Mouse (Mus musculus) heart, adult 2 months (tissue): ENCODE data around the gene Oscar.

ENCODE experiments used
- CTCF ChIP-seq: fragments of 200-600 bp; IDR thresholded peaks from 2 replicates; pipeline ENCODE4 v1.8.1; 2022; ENCODE audit warnings: antibody characterized with exemption, mild to moderate bottlenecking, moderate library complexity
- EP300 ChIP-seq: fragments of 200-500 bp; IDR thresholded peaks from 2 replicates; pipeline ENCODE4 v1.6.1; 2011; ENCODE audit warnings: low read depth, low read length, control low read depth; ENCODE audit not compliant: insufficient read depth
- POLR2A ChIP-seq: fragments of 200-500 bp; IDR thresholded peaks from 2 replicates; pipeline ENCODE4 v1.6.1; 2011; ENCODE audit warnings: mild to moderate bottlenecking, low read depth, low read length, control low read depth; ENCODE audit not compliant: insufficient read depth

DNA sequence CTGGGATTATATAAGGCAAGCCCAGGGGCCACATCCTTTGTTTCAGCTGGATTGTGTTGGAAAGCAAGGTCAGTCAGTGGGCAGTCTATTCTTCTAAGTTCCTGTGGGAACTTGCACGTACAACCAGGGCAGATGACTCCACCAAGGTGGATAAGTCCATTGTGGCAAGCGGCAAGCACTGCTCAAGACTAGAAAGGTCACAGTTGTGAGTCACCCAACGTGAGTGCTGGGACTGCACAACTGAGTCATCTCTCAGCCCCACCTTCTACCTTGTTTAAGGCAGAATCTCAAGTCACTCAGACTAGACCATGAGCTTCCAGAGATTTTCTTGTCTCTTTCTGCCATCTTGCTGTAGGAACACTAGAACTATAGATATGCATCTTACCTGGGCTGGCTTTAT, 25.4 kb downstream of the Oscar start:
- TF ChIP-seq POLR2A, result no peak
- no peak for TF ChIP-seq EP300
- TF ChIP-seq CTCF, result no peak
